18 mouse cellular contexts compared by ENCODE assay signal in genomic region chr13:15346866-15347265, GRCm38 (mm10).
DNase-seq lines count a peak whose midpoint lies in the region; ATAC-seq and TF ChIP-seq lines count a peak whose summit lies in the region.
"Had no signal": no experiment of that assay in that cellular context is flagged by ENCODE, and none has a peak within 500 bp of the region (broad histone marks: within the 10 kb centered on the region; RNA-seq: fewer than 3 reads in every experiment).

No protein-coding gene starts in this region.

- peaks cover 4% of the 10 kb centered on the region; the same call in 1 of the 2 replicates for H3K4me1 ChIP-seq in embryonic facial prominence, embryonic 14.5 days (ENCODE audit: control insufficient read depth, insufficient read depth, low read length)
- no peaks in the 10 kb centered on the region for H3K4me1 ChIP-seq in thymus, adult 2 months (replicated peaks; ENCODE audit: control insufficient read depth, insufficient read depth, low read length)
- H3K4me1 ChIP-seq: forebrain, embryonic 15.5 days; heart, embryonic 12.5 days; hindbrain, embryonic 12.5 days had no signal

- DNase-seq in embryo, embryonic 10.5 days (ENCODE audit: low spot score), result peak; percentile 51
- DNase-seq in embryo, embryonic 9.5 days (ENCODE audit: extremely low spot score), result peak; percentile 29
- peak; percentile 52 for DNase-seq in embryonic facial prominence, embryonic 14.5 days (ENCODE audit: low spot score)
- no peak for DNase-seq in thymus, adult 2 months
- no peak for DNase-seq in adrenal gland, postnatal 14 days
- no peak for DNase-seq in frontal cortex, adult 2 months (ENCODE audit: extremely low spot score in 1 of 2, low spot score in 1 of 2)
- DNase-seq: adrenal gland, adult 2 months; cerebellum, adult 11 months; cerebellum, adult 8-10 months; cerebellum, postnatal 25 days; gastrocnemius, postnatal 14 days; heart, postnatal 4 days had no signal

- H3K9ac ChIP-seq in embryonic facial prominence, embryonic 14.5 days (ENCODE audit: low read depth, low read length), result no peak overlapping the region
- H3K9ac ChIP-seq: forebrain, embryonic 15.5 days; heart, embryonic 12.5 days; hindbrain, embryonic 12.5 days had no signal

- WGBS in embryonic facial prominence, embryonic 14.5 days, result 20% methylated on average over 2 of the region's 2 CpGs
- WGBS in thymus, adult 2 months, result 81% methylated on average over 2 of the region's 2 CpGs

- no peak; the same call in 1 of the 2 replicates for ATAC-seq in embryonic facial prominence, embryonic 14.5 days (ENCODE audit: low read depth)
- ATAC-seq: forebrain, embryonic 15.5 days; hindbrain, embryonic 16.5 days; inflammation-experienced regulatory T-cells, adult 6 months; intestine, postnatal 0 days had no signal

- no peak for TF ChIP-seq POLR2A in thymus, adult 2 months (IDR thresholded peaks at IDR 0.05; ENCODE audit: control insufficient read depth, extremely low read depth, insufficient read depth, low read length, poor library complexity)

- H3K27ac ChIP-seq in embryonic facial prominence, embryonic 14.5 days (replicated peaks; ENCODE audit: low read depth, low read length), result no peak overlapping the region
- no peak overlapping the region for H3K27ac ChIP-seq in thymus, adult 2 months (ENCODE audit: control insufficient read depth, insufficient read depth, low read length)
- H3K27ac ChIP-seq: forebrain, embryonic 15.5 days; hindbrain, embryonic 12.5 days had no signal

- H3K36me3 ChIP-seq in embryonic facial prominence, embryonic 14.5 days (ENCODE audit: control insufficient read depth, insufficient read depth, low read length), result no peaks in the 10 kb centered on the region
- H3K36me3 ChIP-seq in thymus, adult 2 months (ENCODE audit: control insufficient read depth, insufficient read depth, low read length), result no peaks in the 10 kb centered on the region
- H3K36me3 ChIP-seq: forebrain, embryonic 15.5 days; heart, embryonic 12.5 days; hindbrain, embryonic 12.5 days had no signal

- no peak overlapping the region for H3K4me3 ChIP-seq in embryonic facial prominence, embryonic 14.5 days (ENCODE audit: low read depth, low read length)
- H3K4me3 ChIP-seq in thymus, adult 2 months (ENCODE audit: control insufficient read depth, insufficient read depth, low read length), result no peak overlapping the region
- H3K4me3 ChIP-seq: forebrain, embryonic 15.5 days; heart, embryonic 12.5 days; hindbrain, embryonic 12.5 days had no signal

- H3K27me3 ChIP-seq in embryonic facial prominence, embryonic 14.5 days (replicated peaks; ENCODE audit: control insufficient read depth, insufficient read depth, low read length), result no peaks in the 10 kb centered on the region
- no peaks in the 10 kb centered on the region for H3K27me3 ChIP-seq in thymus, adult 2 months (ENCODE audit: control insufficient read depth, insufficient read depth, low read length)
- H3K27me3 ChIP-seq: forebrain, embryonic 15.5 days; heart, embryonic 12.5 days; hindbrain, embryonic 12.5 days had no signal

- H3K9me3 ChIP-seq in embryonic facial prominence, embryonic 14.5 days (ENCODE audit: control insufficient read depth, low read length), result no peaks in the 10 kb centered on the region
- H3K9me3 ChIP-seq: forebrain, embryonic 15.5 days; heart, embryonic 12.5 days; hindbrain, embryonic 12.5 days had no signal

- no peak for TF ChIP-seq CTCF in thymus, adult 2 months (IDR thresholded peaks at IDR 0.05; ENCODE audit: borderline replicate concordance, control insufficient read depth, extremely low read depth, insufficient read depth, low read length, poor library complexity)

- H3K4me2 ChIP-seq in embryonic facial prominence, embryonic 14.5 days (ENCODE audit: low read depth, low read length), result no peak overlapping the region
- H3K4me2 ChIP-seq: forebrain, embryonic 15.5 days; heart, embryonic 12.5 days; hindbrain, embryonic 12.5 days had no signal

Comparison
In these comparisons a context has a peak if more than half of its experiments do, and no peak if none do; other contexts are left out.
1. DNase-seq: peak in embryo, embryonic 10.5 days (single experiment), embryo, embryonic 9.5 days (single experiment) and embryonic facial prominence, embryonic 14.5 days (single experiment); none in thymus, adult 2 months (single experiment), adrenal gland, postnatal 14 days (single experiment) and frontal cortex, adult 2 months (0 of 2).